Mouse (Mus musculus) frontal cortex, postnatal 25 days (tissue): ENCODE data around the gene Itm2b.

Experiments
- DNase-seq, 2 experiments: peaks; one replicate each; pipeline ENCODE4 v3.0.0; 2022; ENCODE audit warnings: low spot score in 2 of 2

Itm2b gene

DNA sequence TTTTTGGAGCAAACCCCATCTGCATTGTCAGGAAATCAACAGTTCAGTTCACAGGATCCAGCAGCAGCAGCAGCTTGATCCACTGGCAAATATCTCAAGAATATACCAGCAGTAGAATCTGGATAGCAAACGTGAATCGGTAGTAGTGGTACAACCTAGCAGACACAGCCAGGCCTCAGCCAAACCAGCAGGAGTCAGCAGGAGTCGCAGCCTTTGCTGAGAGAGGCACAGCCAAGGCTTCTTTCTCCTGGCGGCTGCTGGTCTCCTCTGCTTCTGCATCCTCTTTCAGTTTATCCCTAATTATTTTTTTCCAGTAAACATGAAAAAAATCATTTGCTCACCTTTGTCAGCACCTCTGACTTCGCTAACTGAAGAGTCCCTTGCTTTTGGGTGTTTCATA, 10.7 kb upstream of the Itm2b start:
- no peak for DNase-seq

- DNase-seq = no peak
Observed at GRCm38 (mm10) chr14:73394263-73395006, 9.3 kb upstream of the Itm2b start.

DNA sequence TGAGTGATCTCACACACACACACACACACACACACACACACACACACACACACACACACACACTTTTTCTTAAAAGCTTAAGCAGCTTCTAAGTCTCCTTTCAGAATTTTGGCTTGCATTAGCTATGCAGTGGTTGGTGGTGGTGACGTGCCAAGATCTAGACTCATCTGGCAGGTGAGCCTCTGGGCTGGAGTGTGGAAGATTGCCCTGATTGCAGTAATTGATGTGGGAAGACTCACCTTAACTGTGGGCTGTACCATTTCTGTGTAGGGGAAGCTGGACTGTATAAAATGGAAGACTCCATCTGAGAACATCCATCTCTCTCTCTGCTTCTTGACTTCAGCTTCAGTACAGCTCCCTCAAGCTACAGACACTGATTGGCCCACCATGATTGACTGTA, 6.4 kb upstream of the Itm2b start:
- no peak for DNase-seq

DNA sequence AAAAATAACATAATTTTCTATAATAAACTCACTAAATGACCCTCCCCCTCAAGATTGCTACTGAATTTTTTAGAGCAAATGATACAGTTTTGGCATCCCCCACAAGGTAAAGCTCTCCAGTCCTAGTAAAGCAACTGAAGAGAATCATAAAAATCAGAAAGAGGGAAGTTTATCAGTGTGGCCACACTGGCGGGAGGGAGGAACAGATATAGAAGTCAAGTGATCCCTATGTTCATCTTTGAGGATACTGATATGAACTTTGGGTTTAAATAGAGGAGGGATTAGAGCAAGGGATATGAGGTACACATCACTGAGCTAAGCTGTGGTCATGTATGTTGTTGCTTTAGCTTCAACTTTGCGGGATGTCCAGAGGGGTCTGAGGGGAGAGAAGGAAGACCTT, 5.1 kb upstream of the Itm2b start:
- DNase-seq = no peak

DNA sequence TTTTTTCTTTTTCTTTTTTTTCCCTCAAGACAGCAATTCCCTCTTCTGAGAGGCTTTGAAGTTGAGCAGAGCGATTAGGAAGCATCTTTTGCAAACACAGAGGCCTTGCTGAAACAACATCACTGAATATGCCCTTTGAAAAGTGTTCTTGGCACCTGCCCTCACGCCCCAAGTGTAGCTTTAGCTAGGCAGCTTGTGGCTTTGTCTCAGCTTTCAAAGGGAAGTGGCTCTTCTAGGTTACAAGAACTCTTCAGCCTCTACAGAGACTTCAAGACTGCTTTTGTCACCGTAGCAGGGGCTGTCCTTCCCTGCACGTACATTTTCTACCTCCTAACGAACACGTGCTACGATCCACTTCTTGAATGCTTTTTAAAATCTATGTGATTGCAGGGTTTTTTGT, 4.0 kb upstream of the Itm2b start:
- DNase-seq = no peak

DNA sequence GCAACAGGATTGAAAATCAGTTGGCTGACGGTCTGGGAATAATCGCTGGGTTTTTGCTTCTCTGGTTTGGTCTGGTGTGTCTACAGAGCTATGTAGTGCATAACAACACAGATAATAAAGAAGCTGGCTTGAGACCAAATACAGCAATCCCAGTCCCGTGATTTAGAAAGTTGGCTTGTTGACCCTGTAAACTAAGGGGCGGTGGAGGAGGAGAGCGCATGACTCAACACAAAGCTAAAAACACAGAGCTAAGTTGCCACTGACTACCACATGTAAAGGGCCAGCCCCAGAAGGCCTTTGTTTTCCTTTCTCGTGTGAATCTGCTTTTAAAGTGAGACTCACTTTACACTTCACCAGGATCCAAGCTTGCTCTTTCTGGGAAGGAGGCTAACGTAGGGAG, 3.5 kb upstream of the Itm2b start:
- DNase-seq = no peak

- DNase-seq = no peak
Observed at GRCm38 (mm10) chr14:73386493-73386892, 1.4 kb upstream of the Itm2b start.

- no peak for DNase-seq
Observed at GRCm38 (mm10) chr14:73385720-73386374, 758 bp upstream of the Itm2b start.

DNA sequence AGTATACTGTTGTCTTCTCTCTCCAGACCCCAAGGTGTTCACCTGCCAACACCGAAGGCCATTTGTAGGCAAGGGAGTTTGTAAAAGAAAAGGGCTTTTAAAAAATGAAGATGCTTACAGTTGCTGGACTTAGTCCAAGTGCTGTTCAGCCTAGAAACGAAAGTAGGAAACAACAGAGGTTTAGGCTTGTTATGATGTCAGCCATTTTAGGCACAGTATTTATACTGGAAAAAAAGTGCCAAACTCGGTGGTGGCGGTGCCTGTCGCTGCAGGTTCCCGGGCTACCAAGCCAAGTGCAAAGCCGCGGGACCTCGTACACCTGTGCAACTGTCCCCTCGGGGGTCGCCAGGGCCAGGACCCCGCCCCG, 560 bp downstream of the Itm2b start:
- DNase-seq = no peak

DNA sequence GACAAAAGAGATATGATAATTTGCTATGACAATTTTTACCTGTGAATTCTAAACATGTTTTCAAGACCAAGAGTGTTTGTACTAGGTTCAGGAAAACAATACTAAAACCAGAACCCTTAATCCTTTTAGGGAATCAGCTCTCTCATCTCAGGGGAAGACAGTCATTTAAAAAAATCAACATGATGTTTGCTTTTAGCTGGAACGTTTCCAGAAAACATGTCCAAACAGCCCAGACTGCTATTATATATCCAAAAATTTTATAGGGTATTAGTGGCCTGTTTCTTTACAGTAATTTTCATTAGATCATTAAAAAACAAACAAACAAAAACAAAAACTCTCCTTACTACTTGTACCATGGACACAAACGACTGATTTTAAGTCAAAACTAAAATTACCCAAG, 1.3 kb downstream of the Itm2b start:
- DNase-seq = no peak

GRCm38 (mm10) chr14:73382699-73383098, 2.4 kb downstream of the Itm2b start:
- DNase-seq = peak; percentile 50 to 59

DNA sequence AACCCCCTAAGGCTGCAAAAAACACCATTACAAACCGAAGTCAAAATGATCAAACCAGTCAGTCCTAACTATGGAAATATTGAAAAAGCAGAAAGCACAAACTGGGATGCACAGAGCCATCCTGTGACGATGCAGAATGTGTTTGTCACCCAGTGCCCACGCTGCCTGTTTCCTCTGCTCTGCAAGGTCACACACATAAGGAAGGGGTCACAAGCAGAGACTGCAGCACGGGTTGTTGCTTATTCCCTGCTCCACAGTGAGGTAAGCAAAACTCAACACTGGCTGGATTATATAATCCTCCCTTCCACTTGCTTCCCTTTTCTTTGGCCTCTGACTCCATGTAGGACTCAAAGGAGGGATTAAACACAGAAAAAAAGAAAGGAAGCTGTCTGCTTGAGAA, 3.5 kb downstream of the Itm2b start:
- no peak for DNase-seq

DNA sequence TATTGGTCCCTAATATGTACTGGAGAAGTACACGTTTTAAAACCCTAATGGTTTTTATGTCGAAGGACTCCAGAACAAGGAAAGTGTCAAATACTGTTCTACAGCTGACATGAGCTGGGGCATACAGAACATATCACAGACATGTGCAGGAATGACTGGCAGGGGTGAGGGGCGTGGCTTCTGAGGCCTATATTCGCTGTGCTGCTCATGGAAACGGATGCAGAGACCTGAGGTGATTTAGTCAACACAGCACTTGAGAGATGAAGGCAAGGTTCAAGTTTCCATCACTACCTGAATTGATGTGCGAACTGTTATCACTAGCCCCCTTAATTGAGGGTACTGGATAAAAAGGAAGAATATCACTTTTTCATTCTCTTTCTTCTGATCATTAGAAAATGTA, 7.3 kb downstream of the Itm2b start:
- no peak for DNase-seq

GRCm38 (mm10) chr14:73376920-73377319, 8.2 kb downstream of the Itm2b start:
- no peak for DNase-seq

DNA sequence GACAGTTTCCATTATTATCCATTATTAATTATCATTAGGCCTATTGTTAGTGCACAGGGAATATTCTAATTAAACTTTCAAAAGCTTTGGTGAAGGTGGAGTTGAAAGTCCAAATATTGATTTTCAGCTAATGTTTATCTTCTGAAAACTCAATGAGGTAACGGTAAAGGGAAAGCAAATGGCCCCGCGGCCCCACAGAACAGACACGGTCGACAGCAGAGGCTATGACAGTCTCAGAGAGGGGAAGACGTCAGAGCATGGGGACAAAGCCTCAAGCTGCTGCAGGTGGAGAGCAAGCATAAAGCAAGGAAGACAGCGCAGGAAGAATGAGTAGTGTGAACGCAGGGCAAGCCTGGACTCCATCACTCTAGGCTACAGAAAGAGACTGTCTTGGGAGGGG, 9.2 kb downstream of the Itm2b start:
- DNase-seq = no peak

DNA sequence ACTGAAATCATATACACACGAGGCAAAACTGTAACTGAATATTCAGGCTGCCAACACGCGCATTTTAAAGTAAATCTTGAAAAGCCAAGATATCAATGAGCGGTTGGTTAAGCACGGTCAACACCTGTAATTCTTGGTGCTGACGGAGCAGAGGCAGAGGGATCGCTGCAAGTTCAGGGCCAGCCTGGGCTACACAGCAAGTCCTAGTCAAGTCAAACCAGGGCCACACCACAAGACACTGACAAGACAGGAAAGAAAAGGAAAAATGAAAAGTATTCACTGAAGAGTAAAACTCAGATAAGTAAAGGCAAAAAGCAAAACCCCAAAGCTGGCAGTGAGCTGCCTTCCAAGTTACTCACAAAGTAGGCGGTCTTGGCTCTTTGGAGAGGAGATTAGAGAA, 9.6 kb downstream of the Itm2b start:
- no peak for DNase-seq

DNA sequence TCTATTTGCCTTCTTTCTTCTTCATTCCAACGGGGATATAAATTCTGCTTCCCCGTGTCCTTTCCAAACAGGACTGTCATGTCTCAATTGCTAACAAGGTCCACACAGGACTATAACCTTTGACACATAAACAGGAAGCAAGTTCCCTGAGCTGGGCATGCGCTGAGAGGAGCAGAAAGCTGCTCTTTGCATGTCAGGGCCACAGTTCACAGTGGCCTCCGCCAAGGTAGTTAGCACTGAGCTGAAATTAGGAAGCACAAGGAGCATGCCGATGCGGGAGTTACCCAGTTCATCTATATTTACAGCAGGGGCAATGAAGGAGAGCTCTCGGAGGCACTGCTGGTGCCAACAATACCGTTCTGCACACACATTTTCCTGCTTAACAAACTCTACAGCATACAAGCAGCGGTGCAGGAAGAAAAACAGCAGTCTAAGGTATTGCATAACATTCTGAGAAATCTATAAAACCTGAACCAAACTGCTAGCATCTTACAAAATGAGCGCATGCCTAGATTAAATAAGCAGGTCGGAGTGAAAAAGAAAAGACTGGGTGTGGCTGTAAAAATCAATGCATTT, 10.7 kb downstream of the Itm2b start:
- DNase-seq = no peak

DNA sequence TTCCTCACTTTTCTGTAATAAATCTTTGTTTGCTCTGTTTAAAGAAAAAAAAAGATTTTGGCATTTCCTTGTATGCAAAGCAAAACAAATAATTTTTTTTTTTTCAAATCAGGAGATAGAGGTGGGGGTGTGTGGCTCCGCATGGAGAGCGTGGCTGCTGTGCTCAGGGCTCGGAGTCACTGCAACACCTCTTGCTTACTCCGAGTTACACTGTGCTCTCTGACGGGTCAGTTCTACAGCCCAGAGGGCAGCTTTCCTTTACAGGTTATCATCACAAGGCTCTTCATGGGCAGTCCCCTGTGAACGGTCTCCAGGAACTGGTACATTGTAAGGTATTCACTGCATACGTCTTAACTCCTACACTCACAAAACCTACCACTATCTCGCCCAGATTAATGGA, 11.5 kb downstream of the Itm2b start:
- DNase-seq = no peak

DNA sequence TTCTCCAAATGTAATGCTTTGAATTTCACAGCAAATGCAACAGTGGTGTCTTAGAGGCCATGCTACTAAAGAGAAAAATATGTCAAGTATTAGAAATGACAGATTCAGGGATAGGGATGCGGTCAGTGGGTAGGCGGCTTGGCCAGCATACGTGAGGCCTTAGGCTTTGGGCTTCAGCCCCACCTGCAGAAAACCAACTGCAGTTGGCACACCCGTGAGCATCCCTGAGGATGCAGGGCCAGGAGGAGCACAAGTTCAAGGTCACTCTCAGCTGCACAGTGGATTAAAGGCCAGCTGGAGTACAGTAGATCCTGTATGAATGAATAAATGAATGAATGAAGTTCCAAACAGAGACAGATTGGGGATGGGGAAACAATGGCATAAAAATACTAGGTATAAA, 12.1 kb downstream of the Itm2b start:
- no peak for DNase-seq

DNA sequence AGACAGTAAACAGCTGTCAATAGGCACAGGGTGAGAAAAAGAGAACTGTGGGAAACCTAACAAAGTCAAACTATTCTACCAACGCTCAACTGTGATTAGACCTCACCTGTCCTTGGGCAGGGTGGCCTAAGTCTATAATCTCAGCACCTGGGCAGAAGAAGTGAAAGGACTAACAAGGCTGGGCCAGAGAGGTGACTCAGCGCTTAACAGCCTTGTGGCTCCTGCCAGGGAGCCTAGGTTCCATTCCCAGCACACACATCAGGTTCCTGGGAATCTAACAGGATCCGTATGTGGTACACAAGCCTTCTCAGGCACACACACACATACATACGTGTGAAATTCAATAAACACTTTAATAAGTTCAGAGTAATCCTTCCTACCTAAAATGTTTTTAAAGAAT, 13.5 kb downstream of the Itm2b start:
- DNase-seq = no peak

DNA sequence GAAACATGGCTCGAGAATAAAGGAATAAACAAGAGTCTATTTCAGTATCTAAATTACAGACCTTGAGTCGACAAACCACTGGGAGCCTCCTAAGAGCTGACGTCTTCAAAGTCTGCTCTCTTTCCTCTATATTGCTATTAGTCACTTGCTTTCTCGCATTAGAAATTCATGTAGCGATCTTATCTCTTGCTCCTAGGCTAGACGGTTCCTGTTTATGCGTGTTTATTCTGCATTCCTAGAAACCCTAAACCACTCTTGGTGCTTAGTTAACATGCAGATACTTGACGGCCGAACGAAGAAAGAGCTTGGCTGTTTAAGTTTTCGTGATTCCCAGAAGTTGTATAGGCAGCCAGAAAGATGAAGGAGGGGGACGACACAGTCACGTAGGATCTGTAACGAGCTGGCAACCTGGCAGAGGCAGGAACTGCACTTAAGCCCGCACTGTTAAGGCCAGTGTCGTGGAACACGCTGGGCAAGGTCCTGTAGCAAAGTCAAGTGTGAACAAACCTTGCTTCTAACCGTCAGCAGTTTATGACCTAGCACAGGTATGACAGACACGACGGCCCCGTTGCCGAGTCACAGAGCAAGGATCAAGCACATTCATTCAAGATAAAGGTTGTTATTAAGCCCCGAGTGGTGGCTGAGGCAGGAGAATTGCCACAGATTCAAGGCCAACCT, 14.3 kb downstream of the Itm2b start:
- DNase-seq = no peak

DNA sequence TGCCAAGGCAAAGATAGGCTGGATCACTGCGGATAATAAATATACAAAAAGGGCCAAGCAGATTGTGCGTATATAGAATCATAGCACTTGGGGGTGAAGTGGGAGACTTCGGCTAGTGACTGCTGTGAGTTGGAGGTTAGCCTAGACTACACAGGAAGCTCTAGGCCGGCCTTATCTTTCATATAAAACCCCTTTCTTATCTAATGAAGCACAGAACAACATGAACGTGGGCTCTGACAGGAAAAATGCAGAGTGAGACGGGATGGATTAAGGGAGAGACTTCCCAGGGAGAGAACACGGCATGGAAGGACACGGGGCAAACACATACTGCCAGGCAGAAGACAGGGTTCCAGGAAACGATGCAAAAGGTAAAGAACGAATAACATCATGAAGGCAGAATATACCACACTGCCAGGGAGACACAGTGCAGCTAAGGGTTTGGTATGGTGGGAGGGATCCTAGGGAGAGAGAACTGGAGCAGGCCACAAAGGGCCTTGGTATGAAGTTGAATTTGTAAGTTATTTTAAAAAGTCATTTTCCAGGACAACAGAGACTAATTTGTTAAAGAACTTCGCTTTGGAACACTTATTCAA, 14.9 kb downstream of the Itm2b start:
- no peak for DNase-seq

GRCm38 (mm10) chr14:73369634-73370033, 15.5 kb downstream of the Itm2b start:
- DNase-seq = no peak
